Mouse (Mus musculus) ES-Bruce4 (cell line): ENCODE measurements at regions not wholly inside any gene's neighbourhood (a gene's known extent, or its start where the extent isn't known, plus 50 kb on each side); places are given as distances from the start of the nearest gene placed in this dataset.

ENCODE experiments used
- H3K27ac ChIP-seq: 2 replicates; pipeline ENCODE4 v1.5.1; 2012; ENCODE audit warnings: low read length, inconsistent platforms; ENCODE audit not compliant: insufficient read depth
- H3K27me3 ChIP-seq: 2 replicates; pipeline ENCODE4 v1.6.1; 2012; ENCODE audit warnings: mild to moderate bottlenecking, low read length, inconsistent platforms; ENCODE audit not compliant: control insufficient read depth, poor library complexity, insufficient read depth, severe bottlenecking
- H3K36me3 ChIP-seq: 2 replicates; pipeline ENCODE4 v1.6.1; 2012; ENCODE audit warnings: inconsistent platforms, mild to moderate bottlenecking, low read length, moderate library complexity; ENCODE audit not compliant: control insufficient read depth, poor library complexity, insufficient read depth, severe bottlenecking
- H3K4me1 ChIP-seq: one replicate; pipeline ENCODE4 v1.8.1; 2011; ENCODE audit warnings: low read length; ENCODE audit not compliant: control insufficient read depth, insufficient read depth
- H3K4me3 ChIP-seq: 2 replicates; pipeline ENCODE4 v1.5.1; 2011; ENCODE audit warnings: low read depth, mild to moderate bottlenecking, low read length
- H3K9ac ChIP-seq: 2 replicates; pipeline ENCODE4 v1.6.1; 2012; ENCODE audit warnings: low read depth, mild to moderate bottlenecking, inconsistent platforms; ENCODE audit not compliant: poor library complexity, severe bottlenecking
- H3K9me3 ChIP-seq: replicated peaks from 2 replicates; pipeline ENCODE4 v1.6.1; 2012; ENCODE audit warnings: mild to moderate bottlenecking, low read length, inconsistent platforms; ENCODE audit not compliant: control insufficient read depth, poor library complexity, insufficient read depth, severe bottlenecking
- CTCF ChIP-seq: IDR thresholded peaks from one replicate; pipeline ENCODE4 v1.8.1; 2011; ENCODE audit warnings: low read depth, low read length
- EP300 ChIP-seq: IDR thresholded peaks from 2 replicates; pipeline ENCODE4 v1.6.1; 2011; ENCODE audit warnings: low read depth, low read length; ENCODE audit not compliant: insufficient read depth
- POLR2A ChIP-seq: IDR thresholded peaks from one replicate; pipeline ENCODE4 v1.8.1; 2011; ENCODE audit warnings: low read length; ENCODE audit not compliant: insufficient read depth

DNA sequence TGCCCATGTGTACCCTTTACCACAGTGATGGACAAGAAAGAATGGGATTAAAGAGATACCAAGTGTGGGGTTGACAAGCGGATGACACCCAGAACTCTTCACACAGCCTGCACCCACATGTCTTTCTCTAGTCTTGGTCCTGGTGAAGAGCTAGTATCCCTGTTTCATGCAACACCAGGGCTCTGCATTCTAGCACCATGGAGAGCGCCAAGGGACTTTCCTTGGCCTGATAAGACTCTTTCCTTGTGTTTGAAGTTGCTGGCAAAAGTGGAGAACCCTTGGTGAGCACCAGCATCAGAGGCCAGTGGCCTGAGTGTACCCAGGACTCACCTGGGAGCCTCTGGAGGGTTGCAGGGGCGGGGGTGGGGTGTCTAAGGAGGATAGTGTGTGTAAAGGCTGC, 161.7 kb upstream of the Grik3 start:
- TF ChIP-seq EP300, result no peak
- TF ChIP-seq POLR2A, result no peak
- no peak for TF ChIP-seq CTCF
- H3K27me3 ChIP-seq, result no peaks in the 10 kb centered on the region

DNA sequence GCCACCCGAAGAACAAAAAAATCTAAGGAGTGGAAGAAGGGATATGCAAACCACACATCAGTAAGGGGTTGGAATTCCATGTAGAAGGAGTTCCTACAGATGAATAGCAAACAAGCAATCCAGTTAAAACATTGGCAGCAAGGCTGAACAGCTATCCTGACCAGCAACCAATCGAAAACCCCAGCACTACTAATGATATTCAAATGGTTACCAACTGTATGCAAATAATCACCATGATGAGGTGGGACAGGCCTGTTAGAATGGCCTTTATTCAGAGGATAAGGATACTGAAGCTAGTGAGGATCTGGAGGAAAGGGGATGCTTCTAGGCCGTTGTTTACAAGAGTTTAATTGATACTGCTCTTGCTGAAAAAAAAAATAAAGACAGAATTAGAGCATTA, 166.0 kb upstream of the Grik3 start:
- Histone ChIP-seq H3K27ac (no peak overlapping the region), H3K4me3 (no peak overlapping the region), H3K4me1 (no peaks in the 10 kb centered on the region), H3K27me3 (no peaks in the 10 kb centered on the region), H3K9me3 (no peaks in the 10 kb centered on the region), H3K9ac (no peak overlapping the region), H3K36me3 (no peaks in the 10 kb centered on the region)
- TF ChIP-seq EP300 (no peak), POLR2A (no peak), CTCF (no peak)

More for the DNA sequence above, 161.7 kb upstream of the Grik3 start:
- H3K4me1 ChIP-seq, result no peaks in the 10 kb centered on the region
- no peak overlapping the region for H3K4me3 ChIP-seq
- H3K9ac ChIP-seq, result no peak overlapping the region
- no peak overlapping the region for H3K27ac ChIP-seq
- H3K36me3 ChIP-seq, result no peaks in the 10 kb centered on the region
- H3K9me3 ChIP-seq, result no peaks in the 10 kb centered on the region

DNA sequence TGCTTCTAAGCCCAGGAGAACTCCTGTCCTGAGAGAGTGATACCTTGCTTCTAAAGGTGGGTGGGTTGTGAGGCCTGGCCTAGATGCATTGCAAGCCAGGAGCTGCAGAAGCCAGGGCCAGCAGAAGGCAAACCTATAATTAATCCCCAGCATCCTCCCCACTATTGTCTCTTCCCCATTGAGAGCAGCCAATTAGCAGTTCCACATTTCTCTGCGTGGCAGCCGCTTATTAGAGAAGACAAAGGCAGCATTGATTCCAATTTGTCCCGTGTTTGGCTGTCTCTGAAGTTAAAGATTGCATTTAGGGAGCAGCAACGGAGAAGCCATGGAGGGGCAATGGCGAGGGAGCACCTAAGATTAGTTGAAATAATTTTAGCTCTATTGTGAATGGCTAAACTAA, 171.2 kb upstream of the Grik3 start:
- Histone ChIP-seq H3K36me3 (no peaks in the 10 kb centered on the region), H3K27ac (no peak overlapping the region), H3K9ac (no peak overlapping the region), H3K27me3 (no peaks in the 10 kb centered on the region), H3K9me3 (no peaks in the 10 kb centered on the region), H3K4me3 (no peak overlapping the region), H3K4me1 (no peaks in the 10 kb centered on the region)
- TF ChIP-seq EP300, result no peak
- TF ChIP-seq POLR2A, result no peak
- TF ChIP-seq CTCF, result no peak

DNA sequence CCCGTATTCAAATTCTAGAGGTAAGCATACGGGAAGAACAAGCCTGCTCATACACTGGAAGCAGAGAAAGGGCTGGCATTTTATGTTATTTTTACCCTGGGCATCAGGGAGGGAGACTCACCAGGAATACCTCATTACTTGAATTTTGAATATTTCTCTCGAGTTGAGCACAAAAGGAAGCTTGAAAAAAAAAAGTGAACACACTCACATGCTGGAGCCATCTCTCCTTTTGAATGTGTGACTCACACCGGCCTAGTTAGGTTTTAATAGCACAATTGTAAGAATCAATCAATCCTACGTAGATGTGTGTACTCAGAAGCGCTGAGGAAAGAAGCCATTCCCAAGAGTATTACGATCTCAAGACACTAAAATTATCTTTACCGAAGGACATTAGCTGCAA, 172.2 kb upstream of the Grik3 start:
- H3K4me1 ChIP-seq, result peaks cover 2% of the 10 kb centered on the region
- H3K27me3 ChIP-seq, result no peaks in the 10 kb centered on the region
- no peak overlapping the region for H3K4me3 ChIP-seq
- no peak overlapping the region for H3K27ac ChIP-seq
- H3K36me3 ChIP-seq, result no peaks in the 10 kb centered on the region
- H3K9me3 ChIP-seq, result no peaks in the 10 kb centered on the region
- H3K9ac ChIP-seq, result no peak overlapping the region
- TF ChIP-seq EP300 (no peak), POLR2A (no peak), CTCF (no peak)

DNA sequence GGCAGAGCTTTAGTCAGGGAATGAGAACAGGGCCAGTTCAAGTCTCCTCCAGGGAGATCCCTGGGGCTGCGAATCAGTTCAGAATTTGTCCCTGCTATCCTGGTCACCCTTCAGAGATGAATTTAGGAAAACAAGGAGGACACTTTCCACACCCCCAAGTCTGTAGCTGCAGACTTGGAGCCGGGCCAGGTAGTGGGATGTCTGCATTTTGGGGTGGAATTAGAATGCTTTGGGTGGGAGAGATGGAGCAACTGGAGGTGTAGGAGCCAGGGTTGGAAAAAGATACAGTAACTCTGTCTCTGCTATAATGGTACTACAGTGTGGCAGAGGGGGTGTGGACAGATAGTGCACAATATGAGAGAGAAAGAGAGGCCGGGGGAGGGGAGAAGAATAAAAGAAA, 173.6 kb upstream of the Grik3 start:
- H3K9me3 ChIP-seq, result no peaks in the 10 kb centered on the region
- H3K27ac ChIP-seq, result no peak overlapping the region
- no peak overlapping the region for H3K9ac ChIP-seq
- TF ChIP-seq CTCF (no peak), EP300 (no peak), POLR2A (no peak)
- no peaks in the 10 kb centered on the region for H3K36me3 ChIP-seq
- H3K27me3 ChIP-seq, result no peaks in the 10 kb centered on the region
- H3K4me3 ChIP-seq, result no peak overlapping the region
- peaks cover 5% of the 10 kb centered on the region for H3K4me1 ChIP-seq

DNA sequence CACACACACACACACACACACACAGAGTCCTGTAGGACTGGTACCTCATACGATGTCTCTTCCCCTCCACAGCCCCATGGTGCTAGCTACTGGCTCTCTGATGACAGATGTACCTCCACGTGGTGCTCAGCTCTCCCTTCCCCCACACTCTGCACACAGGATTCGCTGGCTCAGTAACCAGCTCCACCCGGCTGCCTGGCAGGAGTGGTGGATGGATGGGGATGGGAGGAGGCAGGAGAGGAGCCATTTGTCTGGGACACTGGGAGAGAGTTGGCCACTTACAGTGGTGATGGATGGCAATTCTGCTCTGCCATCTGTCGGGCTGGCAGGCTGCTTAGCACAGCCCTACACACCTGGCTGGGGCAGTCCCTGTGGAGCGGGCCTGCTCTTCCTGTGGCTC, 174.7 kb upstream of the Grik3 start:
- H3K4me1 ChIP-seq, result peaks cover 11% of the 10 kb centered on the region
- no peak overlapping the region for H3K27ac ChIP-seq
- TF ChIP-seq EP300 (0 out of 2 replicates have a peak, but pooled peaks have one; percentile 38), CTCF (no peak), POLR2A (no peak)
- no peaks in the 10 kb centered on the region for H3K36me3 ChIP-seq
- H3K9me3 ChIP-seq, result no peaks in the 10 kb centered on the region
- no peak overlapping the region for H3K4me3 ChIP-seq
- no peak overlapping the region for H3K9ac ChIP-seq
- H3K27me3 ChIP-seq, result no peaks in the 10 kb centered on the region
